Mouse (Mus musculus) brain, embryonic 18.5 days (tissue): ENCODE measurements around the gene Cryaa.

ENCODE experiments used
- DNase-seq: peaks from one replicate; pipeline ENCODE4 v3.0.0-alpha.2; 2012; ENCODE audit warnings: low read depth, low spot score

The Cryaa gene

DNA sequence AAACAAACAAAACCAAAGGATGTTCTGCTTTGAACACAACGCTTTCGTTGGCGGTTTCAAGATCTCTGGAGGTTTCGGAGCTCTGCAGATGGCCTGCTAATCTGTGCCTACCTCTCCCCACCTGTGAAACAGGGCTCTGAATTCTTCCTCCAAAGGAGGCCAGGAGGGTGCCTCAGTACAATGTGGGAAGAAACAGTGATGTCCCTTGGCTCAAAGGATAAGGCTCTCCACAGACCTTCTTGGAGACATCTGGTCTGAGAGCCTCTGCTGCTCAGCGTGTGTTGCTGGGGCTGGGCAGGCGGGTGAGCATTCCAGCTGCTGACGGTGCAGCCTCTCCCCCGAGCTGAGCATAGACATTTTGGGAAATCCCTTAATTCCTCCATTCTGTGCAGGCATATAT lies at the start of gene Cryaa:
TSS of gene Cryaa (plus strand) at position 301 of the 400 bp plus-strand sequence.
- no peak for DNase-seq

DNA sequence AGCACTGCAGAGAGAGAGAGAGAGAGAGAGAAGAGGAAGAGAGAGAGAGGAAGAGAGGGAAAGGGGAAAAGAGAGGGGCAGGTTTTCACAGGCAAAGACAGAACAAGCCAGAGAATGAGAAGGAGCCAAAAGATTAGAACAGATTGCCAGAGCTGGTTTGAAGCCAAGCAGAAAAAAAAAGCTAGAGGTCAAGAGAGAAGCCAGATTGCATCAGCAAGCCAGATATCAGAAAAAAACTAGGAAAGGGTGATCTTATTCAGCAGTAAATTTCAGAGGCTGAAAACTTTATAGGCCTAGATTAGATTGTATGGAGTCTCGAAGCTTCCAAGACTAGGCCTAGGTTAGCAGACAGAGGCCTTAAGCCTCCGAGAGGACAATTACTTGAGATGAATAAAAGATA lies 49.6 kb upstream of the Cryaa start:
- no peak for DNase-seq

DNA sequence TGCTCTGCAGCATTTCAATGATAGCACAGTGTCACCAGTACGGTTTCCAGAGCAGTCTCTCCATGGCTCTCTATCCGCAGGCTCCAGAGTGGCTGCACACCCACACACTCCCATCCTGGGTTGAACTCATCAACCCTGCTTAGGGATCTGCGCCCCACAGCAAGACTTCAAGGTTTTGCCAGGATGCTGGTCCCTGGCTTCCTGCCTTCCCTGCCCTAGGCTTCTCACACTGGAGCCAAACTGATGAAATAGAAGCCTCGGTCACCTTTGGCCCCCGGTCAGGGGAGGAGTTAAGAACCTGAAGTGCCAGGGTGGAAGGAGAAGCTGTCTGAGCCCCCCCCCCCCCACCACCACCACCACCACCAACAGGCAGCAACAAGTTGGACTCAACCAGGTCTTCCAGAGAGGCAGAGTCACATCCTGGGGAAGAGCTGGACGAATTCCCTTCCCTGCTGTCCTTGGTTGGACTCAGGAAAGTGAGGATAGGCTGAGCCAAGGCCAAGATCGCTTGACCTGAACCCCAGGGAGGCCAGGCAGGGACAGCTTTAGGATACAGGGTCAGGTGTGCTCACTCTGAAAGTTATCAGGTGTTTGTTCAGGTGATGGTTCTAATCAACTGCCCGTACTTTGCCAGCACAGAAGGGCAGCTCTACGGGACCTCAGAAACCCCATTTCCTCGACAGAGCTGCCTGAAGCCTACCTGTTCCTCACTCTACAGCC lies 46.4 kb upstream of the Cryaa start:
- DNase-seq: no peak

DNA sequence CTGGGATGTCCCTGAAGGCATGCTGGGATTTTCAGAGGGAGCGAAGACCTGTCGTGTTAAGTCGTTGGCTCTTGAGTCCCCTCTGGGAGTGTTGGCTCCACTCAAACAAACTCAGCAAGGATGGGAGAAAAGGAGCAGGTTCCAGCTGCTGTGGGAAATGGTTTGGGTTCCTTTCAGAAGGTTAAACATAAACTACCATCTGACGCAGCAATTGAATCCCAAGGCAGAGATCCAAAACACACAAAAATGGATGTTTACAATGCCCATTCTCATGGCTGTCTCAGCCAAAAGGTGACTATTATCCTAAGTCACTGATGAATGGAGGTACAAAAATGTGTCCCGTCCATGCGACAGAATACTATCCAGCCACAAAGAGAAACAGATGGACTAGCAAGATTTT lies 44.6 kb upstream of the Cryaa start:
- no peak for DNase-seq

DNA sequence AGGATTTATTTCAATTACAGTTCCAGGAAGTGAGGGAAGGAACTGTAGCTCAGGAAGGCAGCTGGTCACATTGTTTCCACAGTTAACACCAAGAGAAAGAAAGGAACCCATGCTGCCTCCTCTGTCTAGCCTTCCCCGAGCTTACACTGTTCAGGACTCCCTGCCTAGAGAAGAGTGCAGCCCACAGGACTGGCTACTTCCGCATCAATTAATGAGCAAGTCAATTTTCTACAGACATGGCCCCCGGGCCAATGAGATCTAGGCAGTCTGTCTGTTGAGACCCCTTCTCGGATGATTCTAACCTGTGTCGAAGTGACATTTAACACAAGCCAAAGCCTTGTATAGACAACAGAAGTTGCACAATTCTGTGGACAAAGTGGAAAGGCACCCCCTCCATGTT lies 42.7 kb upstream of the Cryaa start:
- DNase-seq: no peak

DNA sequence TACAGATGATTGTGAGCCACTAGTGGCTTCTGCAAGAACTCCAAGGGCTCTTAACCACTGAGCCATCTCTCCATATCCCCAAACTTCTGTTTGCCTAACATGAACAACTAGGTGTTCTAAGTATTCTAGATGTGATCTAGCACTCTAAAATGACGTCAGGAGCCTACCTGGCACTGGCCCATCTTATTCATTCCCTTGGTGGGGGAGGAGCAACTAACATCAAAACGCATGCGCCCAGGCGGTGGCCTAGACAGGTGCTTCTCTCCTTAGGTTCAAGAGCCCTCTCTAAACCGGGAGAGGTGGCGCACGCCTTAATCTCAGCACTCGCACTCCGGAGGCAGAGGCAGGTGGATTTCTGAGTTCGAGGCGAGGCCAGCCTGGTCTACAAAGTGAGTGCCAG lies 41.8 kb upstream of the Cryaa start:
- DNase-seq: no peak

DNA sequence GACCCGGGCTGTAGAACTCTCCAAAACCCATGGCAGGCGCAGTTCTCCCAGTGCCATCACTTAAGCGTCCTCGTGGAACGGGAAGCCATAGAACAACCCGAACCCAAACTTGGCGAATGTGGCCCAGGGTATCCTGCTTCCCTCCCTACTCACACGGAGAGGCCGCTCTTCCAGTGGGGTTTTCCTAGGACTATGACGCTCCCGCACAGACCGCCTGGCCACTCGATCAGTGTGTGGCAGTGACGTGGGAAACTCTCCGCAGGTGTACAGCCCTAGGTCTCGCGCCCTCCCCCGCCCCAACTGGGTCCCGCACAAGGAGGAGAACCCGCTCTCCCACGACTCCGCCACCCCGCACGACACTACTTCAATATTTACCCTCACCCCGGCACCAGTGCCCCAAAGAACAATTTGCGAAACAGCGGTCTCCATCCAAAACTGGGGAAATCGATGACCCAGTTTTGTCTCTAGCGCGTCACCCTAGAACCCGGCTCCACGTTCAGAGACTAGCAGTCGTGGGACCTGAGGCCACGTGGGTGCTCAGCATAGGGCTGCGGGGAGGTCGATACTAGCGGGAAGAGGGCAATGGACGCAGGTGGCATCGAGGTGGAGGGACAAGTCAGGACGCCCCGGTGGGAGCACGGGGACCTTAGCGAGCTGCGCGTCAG lies 41.2 kb upstream of the Cryaa start:
- no peak for DNase-seq

DNA sequence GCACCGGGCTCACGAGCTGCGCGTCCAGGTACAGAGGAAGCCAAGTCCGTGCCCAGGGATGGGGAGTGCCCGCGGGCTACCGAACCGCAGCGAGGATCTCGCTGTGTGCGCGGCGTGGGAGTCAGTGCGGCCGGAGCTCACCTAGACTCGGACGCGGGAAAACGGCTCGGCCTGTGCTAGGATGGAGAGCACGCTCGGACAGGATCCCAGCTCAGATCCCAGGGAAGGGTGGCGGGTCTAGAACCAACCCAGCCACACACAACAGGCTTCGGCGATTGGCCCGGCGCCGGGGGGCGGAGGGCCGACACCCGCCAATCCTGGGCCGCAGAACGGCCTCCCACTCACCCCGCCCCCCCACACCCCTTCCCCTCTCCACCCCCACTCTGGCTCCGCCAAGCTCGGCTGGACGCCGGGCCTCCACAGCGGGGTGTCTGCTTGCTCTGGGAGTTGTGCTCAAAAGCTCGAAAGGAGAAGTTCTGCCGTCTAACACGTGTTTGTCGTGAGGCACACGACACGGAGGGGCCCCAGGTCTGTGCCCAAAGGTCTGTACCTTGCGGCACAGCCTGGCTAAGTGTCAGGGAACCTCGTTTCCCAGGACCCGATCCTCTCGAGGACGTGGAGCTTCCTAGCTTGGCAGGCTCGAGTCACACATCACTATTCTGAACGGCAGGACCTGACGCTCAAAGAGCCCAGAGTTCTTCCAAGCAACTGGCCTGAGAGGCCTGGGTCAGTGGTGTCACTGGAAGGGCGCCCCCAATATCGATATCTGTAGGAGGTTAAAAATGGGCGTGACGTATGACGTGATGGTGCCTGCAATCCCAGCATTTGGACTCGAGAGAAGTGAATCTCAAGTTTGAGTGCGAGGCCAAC lies 40.4 kb upstream of the Cryaa start, which contains the start of gene Cbs:
TSS of gene Cbs (minus strand) at position 297 of the 870 bp plus-strand sequence.
- no peak for DNase-seq

DNA sequence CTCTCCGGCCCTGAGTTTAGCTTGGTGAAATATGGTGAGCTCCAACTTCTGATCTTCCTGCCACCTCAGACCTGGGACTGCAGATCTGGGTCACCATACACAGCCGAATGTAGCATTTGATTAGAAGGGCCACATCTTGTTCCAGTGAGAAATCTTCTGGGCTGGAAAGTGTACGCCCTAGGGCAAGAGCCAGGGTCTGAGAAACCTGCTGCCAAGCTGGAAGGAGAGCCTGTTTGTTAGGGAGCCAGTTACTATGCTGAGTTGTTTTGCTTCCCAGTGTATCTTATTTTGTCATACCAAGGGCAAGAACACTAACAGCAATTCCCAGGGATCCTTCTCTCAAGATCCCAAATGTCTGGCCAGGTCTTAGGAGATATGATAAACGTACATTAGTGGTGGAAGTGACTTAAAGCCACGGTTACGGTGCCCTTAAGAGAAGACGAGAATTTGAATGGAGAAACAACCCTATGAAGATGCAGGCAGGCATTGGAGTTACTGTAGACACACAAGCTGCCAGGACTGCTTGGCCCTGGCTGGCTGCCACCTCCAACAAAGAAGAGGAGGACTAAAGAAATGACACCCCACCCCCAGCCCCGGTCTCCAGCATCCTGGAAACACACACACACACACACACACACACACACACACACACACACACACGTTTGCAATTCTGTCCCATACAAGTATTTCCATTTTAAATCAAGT lies 39.6 kb upstream of the Cryaa start:
- no peak for DNase-seq

DNA sequence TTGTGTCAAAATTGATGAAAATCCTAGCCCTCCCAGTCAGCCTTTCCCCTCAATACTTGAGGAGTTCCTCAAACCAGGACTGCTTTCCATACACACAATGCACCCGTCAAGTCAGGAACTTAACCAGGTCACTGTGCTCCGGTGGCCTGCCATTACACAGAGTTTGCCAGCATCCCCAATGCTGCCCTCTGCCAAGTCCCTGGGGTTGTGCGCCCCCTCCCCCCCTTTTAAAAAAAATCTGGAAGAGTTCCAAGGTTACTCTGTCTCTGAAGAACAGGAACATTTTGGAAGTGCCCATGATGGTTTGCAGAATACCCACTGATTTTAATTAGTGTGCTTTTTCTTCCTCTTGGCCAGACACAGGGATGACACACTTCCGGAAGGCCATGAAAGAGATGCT lies 38.0 kb upstream of the Cryaa start:
- DNase-seq: no peak

DNA sequence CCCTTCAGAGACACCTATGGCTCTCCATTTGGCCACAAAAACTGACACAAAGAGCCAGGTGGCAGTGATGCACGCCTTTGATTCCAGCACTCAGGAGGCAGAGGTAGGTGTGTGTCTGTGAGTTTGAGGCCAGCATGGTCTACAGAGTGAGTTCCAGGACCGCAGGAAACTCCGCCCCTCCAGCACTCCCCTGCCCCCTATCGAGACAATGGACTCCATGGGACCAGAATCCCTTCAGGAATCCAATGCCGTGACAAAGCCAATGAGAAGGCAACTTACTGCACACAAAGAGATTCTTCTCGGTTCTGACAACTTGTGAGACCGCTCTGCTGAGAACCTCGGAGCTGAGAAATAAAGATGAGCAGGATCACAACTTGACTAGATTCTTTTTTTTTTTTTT lies 35.3 kb upstream of the Cryaa start:
- no peak for DNase-seq

DNA sequence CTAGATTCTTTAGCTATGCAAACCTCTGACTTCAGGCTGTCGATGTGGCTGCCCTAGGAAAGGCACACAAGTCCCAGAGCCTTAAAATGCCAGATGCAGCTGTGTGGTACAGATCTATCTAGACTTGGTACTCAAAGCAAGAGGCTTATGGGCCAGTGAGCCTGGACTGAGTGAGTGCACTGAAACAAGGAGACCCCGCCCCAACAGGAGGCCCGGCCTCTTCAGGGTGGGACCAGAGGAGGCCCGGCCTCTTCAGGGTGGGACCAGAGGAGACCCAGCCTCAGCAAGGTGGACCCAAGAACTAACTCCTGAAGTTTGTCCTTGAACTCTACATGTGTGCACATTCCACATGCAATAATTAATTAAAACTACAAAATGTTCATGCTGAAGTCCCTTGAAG lies 34.7 kb upstream of the Cryaa start:
- DNase-seq: no peak

DNA sequence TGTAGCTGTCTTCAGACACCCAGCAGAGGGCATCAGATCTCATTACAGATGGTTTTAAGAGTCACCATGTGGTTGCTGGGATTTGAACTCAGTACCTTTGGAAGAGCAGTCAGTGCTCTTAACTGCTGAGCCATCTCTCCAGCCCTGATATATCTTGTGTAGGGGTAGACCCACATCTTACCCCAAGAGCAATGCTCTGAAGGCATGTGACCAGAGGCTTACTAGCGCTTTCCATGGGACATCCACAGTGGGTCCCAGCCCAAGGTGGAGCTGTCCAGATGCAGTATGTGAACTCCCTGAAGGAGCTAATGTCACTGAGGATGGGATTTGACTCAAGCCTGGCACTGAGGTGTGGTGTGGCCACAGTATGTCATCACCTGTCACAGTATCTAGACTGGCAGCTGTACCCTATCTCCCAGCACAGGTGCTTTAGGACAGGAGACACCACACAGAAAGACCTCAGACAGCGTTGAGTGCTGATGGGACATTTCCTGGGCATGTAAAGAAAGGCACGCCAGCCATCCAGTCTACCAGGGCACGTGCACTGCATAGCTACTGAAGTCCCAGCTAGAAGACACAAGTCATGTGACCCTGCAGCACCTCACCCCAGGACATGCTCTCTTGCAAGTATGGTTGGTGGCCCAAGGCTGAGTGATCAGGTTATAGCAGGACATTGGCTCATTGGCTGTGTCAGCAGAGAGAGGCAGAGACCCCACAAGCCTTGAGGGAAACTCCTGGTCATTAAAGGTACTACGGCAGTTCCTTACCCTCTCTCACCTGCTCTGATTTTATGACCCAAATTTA lies 31.2 kb upstream of the Cryaa start:
- DNase-seq: no peak

DNA sequence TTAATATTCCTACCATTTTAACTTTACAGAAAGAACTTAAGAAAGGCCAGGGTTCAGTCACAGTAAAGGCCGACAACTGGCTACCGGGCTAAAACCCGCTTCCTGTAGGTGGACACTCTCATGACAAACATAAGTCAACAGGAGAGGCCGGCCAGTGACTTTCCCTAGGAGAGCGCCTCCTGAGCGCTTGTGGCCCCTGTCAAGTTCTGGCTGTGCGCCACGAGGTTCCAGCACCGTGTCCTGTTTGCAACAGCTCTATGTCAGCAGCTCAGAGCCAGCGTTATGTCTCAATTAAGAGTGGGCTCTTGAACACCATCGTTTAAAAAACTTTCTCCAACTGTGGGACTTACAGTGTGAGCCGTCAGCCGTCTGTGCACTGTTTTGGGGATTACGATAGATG lies 25.5 kb upstream of the Cryaa start:
- no peak for DNase-seq

DNA sequence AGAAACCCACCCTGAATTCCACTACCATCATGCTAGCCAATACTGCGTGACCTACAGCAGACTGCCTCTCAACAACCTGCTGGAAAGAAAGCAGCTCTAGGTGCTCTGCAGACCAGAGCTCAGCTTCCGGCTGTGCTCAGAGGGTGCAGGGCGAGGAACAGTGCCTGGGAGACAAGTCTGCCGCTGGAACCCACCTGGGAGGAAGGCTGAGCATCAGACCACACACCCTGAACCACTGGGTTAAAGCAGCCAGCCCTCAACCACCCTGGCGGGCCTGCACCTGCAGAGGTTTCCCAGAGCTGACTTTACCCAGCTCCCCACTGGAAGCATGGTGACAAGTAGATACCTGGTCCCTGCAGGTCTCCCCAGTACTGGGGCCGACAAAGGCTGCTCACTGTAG lies 24.3 kb upstream of the Cryaa start:
- DNase-seq: no peak

DNA sequence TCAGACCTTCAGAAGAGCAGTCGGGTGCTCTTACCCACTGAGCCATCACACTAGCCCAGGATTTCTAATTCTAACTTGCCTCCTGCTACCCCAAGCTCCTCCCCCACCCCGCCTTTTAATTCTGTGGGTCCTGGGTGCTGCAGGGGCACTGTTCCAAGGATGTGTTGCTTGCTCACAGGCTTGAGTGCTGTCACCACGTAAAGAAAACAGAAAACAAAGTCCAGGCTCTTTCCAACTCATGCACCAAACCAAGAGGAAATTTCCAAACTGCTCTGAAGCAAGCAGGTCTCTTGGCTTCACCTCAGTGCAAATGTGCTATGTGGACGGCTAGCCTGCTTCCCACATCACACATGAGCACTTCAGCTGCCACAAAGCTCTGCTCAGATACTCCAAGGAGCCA lies 22.2 kb upstream of the Cryaa start:
- no peak for DNase-seq

DNA sequence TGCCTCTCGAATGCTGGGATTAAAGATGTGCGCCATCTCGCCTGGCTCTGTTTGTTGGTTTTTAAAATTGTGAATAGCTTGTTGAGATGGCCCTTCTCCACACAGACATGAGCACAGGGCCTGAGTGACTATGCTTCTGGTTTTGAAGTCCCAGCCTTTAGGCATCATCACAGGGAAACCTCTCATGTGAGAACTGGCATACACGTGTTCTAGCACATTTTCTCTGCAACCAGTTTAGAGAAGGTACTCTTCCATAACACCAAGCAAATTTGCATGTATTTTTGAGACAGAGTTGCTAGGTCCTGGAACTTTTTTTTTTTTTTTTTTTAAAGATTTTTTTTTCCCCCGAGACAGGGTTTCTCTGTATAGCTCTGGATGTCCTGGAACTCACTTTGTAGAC lies 20.9 kb upstream of the Cryaa start:
- no peak for DNase-seq

DNA sequence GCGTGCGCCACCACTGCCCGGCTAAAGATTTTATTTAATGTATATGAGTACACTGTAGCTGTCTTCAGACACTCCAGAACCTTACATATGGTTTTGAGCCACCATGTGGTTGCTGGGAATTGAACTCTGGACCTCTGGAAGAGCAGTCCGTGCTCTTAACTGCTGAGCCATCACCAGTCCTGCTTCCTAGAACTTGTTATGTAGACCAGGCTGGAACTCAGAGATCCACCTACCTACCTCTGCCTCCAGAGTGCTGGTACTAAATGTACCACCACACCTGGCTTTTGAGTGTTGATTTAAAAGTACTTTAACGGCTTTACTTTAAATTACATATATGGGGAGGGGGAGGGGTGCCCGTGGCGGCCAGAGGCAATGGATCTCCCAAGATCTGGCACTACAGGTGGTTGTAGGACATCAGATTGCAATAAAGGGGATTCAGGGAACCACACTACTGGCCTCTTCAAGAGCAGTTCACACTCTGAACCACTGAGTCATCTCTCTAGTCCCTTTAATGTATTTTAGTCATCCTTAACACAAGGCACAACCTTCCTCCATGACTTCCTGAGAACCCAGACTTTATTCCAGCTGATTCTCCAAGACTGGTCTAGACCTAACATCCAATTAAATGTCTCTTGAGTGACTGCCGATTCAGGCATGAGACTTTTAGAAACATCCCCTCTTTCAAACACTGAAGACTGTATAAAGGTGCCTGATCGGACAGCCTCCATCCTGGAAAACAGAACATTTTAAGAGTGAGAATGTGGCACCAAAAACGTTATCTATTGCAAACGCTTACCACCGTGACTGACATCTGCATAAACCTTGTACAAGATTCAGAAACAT lies 20.2 kb upstream of the Cryaa start:
- DNase-seq: no peak

DNA sequence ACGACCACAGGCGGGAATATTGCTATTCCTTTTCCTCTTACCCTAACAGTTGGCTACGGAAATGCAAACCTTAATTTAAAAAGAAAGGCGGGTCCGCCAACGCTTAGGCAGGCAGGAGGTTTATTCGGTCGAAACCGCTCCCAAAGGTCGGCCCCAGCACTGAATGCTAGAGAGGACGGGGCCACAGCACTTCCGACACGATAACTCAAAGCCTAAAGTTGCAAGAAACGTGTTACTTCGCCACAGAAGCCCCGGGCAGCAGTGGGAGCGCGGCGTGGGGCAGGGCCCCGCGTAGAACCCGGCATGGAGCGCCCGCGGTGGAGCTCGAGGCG lies 19.5 kb upstream of the Cryaa start:
- DNase-seq: no peak

DNA sequence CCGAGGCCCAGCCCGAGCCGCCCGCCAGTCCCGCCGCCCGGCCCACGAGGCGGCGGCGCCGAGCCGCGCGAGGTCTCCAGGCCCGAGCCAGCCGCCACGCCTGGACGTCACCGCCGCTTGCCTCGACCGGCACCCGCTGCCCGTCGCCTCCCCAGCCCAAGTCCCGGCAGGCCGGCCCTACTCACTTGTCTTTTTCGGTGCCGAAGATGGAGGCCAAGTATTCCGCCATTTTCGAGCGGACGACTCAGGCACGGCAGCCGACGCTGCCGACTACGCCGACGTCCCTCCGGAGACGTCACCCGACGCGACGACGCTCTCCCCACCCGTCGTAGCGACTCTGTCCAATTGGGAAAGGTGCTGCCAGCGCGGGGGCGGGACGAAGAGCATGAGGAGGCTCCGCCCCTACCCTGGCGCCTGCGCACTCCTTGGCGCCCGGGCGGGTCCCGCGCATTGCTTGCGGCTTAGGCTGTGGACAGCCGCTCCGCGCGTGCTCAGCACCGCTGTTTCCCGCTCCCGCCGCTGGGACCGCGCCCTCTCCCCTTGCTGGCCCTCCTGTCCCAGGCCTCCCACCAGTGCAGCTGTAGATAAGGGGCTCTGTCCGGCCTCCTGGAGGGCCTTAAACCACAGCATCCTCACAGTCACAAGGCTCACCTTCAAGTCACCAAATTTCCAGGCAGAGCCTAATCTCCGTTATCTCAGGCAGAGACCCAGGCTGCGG lies 19.0 kb upstream of the Cryaa start, which contains the start of gene U2af1:
TSS of gene U2af1 (minus strand) at position 425 of the 718 bp plus-strand sequence.
- peak; percentile 95 for DNase-seq
